Mouse (Mus musculus): ENCODE measurements around the gene Rps5.

GRCm38 (mm10) chr7:12934808-12935207 lies 12.7 kb downstream of the Rps5 start:
- no peak for TF ChIP-seq CTCF (IDR thresholded peaks at IDR 0.05; ENCODE audit: low read depth)
- TF ChIP-seq EP300 (IDR thresholded peaks at IDR 0.05; ENCODE audit: low read depth), result no peak

Data from liver, embryonic 14.5 days (tissue).